Mouse (Mus musculus): ENCODE data around the gene Mink1. TPM values are rescaled to one million over a fixed set of nuclear protein-coding genes. Genes with fewer than 3 reads are reported as not detected.

Mink1 gene
- polyA plus RNA-seq, 1 experiment, result 322 TPM

GRCm38 (mm10) chr11:70626877-70627276, 64.2 kb downstream of the Mink1 start:
- DNase-seq (ENCODE audit: extremely low spot score in 1 of 2, low spot score in 1 of 2), result no peak

GRCm38 (mm10) chr11:70628431-70628830, 65.8 kb downstream of the Mink1 start:
- no peak for DNase-seq (ENCODE audit: extremely low spot score in 1 of 2, low spot score in 1 of 2)

GRCm38 (mm10) chr11:70629557-70629956, 66.9 kb downstream of the Mink1 start:
- no peak for DNase-seq (ENCODE audit: extremely low spot score in 1 of 2, low spot score in 1 of 2)

DNA sequence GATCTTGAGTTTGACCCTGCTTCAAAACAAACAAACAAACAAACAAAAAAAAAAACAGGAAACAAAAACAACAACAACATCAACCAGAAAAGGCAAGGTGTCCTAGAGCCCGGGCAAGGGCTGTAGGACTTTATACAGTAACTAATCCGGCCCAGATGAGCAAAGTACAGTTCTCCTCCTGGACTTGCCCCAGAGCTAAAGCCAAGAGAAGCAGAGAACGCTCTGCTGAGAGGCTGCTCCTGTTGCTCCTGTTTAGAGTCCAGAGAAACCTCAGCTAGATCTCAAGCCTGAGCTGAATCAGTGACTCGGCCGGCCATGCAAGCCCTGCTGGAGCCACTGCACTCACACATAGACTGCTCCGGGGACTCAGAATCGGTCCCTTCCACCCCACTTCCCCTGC, 67.4 kb downstream of the Mink1 start:
- no peak for DNase-seq (ENCODE audit: extremely low spot score in 1 of 2, low spot score in 1 of 2)

DNA sequence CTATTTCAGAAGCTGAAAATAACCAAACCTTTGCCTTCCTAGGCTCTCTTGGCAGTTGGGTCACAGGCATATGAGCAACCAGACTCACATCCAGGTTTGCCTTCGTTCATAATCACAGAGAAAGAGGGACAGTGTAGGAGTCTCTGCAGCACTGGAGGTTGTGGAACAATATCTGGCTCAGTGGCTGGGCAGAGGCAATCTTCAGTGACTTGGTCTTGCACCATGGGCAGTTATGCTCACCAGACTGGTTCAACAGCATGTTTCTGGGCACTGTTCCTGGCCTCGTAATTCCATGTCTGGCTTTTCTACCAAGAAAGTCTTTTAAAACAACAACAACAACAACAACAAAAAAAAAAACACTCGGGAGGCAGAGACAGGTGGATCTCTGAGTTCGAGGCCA, 72.9 kb downstream of the Mink1 start:
- DNase-seq (ENCODE audit: extremely low spot score in 1 of 2, low spot score in 1 of 2), result no peak

DNA sequence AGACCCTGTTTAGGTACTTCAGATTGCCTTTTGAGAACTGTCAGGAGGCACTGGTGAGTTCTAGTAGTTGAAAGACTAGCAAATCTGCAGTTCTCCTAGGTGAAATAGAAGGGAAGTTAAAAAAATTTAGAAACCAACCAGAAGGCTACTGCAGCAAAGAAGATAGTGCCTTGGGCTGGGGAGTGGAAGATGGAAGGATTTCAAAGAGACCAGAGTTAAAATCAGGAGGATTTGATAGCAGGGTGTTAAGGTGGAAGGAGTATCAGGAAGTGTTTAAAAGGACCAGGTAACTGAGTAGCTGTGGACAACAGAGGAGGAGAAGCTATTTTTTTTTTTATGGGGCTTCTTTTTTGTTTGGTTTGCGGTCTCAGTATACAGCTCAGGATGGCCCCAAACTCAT, 75.1 kb downstream of the Mink1 start:
- no peak for DNase-seq (ENCODE audit: extremely low spot score in 1 of 2, low spot score in 1 of 2)

DNA sequence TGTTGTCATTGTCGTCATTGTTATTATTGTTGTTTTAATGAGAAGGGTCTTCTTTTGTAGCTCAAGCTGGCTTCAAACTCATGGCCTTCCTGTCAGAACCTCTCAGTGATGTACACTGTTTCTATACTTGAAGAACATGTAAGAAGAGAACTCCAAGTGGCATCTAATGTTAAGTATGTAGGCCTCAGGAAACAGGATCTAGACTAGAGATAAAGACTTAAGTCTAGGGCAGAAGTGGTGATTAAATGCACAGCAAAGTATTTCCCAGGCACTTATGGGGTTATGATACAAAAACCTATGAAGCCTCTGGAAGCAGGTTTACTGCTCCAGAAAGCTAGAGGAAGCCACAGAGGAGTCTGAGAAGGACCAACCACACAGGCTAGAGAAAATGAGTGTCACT, 75.6 kb downstream of the Mink1 start:
- no peak for DNase-seq (ENCODE audit: extremely low spot score in 1 of 2, low spot score in 1 of 2)

GRCm38 (mm10) chr11:70638714-70639278, 76.1 kb downstream of the Mink1 start, which contains the start of gene Gp1ba:
TSS of gene Gp1ba (plus strand) at chr11:70639122.
- no peak for DNase-seq (ENCODE audit: extremely low spot score in 1 of 2, low spot score in 1 of 2)

DNA sequence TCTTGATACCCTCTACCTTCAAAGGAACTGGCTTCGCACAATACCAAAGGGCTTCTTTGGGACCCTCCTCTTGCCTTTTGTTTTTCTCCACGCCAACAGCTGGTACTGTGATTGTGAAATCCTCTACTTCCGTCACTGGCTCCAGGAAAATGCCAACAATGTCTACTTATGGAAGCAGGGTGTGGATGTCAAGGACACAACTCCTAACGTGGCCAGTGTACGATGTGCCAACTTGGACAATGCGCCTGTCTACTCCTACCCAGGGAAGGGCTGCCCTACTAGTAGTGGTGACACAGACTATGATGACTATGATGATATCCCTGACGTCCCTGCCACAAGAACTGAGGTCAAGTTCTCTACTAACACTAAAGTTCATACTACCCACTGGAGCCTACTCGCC, 77.3 kb downstream of the Mink1 start:
- no peak for DNase-seq (ENCODE audit: extremely low spot score in 1 of 2, low spot score in 1 of 2)

GRCm38 (mm10) chr11:70641241-70641640, 78.6 kb downstream of the Mink1 start:
- no peak for DNase-seq (ENCODE audit: extremely low spot score in 1 of 2, low spot score in 1 of 2)

DNA sequence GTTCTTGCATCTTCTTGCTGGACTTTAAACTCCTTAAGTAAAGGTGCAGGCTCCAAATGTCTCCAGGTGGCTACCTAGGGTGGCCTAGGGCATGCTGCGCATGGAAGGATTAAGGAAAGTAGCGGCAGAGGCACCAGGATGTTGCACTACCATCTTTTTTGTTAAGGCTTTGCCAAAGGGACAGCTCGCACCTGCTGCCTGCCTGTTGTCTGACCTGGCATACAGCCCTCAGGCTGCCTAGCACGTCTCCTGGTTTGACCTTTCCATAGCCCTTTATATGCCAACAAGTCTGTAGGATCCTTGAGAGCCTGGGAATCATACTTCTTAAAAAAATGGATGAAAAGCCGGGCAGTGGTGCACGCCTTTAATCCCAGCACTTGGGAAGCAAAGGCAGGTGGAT, 80.4 kb downstream of the Mink1 start:
- no peak for DNase-seq (ENCODE audit: extremely low spot score in 1 of 2, low spot score in 1 of 2)

GRCm38 (mm10) chr11:70644564-70645103, 82.0 kb downstream of the Mink1 start:
- no peak for DNase-seq (ENCODE audit: extremely low spot score in 1 of 2, low spot score in 1 of 2)

DNA sequence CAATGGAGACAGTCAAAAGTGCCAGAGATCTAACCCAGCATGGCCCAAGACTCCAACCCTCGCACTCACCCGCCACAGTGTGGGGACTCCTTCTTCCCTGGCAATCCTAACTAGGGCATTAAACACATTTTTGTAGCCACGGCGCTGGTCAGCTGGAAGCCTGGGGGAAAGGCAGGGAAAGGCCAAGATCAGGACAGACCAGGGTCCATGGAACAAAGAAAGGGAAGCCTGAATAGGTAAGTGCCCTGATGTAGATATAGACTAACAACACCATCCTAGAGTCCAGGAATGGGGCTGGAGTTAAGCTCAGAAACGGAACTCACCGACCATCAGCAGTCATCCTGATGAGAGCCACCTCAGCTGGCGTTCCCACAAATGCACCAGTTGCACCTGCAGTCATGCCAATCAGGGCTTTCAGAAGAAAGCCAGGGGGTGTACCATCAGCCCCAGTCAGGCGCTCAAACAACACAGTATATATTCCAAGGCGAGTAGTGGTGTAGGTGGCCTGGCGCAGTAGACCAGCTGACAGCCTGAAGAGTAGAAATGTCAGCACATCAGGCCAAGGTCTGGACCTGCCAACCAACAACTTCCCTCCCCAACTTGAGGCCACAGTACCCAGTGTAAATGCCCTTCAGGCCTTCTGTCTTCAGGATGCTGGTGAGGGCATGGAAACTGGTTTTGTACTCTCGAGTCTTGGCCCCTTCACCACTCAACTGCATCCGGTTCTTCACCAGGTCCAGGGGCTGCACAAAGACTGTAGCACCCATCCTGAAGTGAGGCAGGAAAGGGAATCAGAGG, 83.0 kb downstream of the Mink1 start:
- DNase-seq (ENCODE audit: extremely low spot score in 1 of 2, low spot score in 1 of 2), result no peak

- no peak for DNase-seq (ENCODE audit: extremely low spot score in 1 of 2, low spot score in 1 of 2)
Observed at GRCm38 (mm10) chr11:70646259-70646555, 83.5 kb downstream of the Mink1 start.

- peak; percentile 95 to 98 for DNase-seq (ENCODE audit: extremely low spot score in 1 of 2, low spot score in 1 of 2)
Observed at GRCm38 (mm10) chr11:70646691-70647650, 84.3 kb downstream of the Mink1 start, which contains the start of the genes Rnf167 and Slc25a11. TSS of gene Rnf167 (plus strand) at chr11:70647235. TSS of gene Slc25a11 (minus strand) at chr11:70647479.

DNA sequence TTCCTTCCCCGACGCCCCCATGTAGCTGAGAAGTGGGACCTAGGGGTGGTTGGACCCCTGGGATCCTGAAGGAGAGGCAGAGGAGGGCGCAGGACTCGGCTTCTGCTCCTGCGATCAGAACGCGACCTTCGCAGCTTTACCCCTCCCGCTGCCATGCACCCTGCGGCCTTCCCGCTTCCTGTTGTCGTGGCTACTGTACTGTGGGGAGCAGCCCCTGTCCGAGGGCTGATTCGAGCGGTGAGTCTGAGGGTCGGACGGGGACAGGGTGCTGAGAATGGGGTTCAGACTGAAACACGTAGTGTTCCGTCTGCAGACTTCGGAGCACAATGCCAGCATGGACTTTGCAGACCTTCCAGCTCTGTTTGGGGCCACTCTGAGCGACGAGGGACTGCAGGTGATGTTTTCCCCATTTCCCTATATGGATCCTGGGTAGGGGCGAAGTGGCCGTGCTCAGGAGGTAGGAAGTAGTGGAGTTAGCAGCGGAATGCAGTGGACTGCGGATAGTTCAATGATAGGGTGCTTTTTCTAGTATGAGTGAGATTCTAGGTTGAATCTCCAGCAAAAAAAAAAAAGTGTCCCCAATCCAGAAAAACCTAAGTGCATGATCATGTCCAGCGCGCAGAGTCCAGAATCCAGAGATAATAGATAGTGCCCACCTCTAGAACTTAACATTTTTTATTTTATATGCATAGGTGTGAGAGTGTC, 85.2 kb downstream of the Mink1 start:
- no peak for DNase-seq (ENCODE audit: extremely low spot score in 1 of 2, low spot score in 1 of 2)

DNA sequence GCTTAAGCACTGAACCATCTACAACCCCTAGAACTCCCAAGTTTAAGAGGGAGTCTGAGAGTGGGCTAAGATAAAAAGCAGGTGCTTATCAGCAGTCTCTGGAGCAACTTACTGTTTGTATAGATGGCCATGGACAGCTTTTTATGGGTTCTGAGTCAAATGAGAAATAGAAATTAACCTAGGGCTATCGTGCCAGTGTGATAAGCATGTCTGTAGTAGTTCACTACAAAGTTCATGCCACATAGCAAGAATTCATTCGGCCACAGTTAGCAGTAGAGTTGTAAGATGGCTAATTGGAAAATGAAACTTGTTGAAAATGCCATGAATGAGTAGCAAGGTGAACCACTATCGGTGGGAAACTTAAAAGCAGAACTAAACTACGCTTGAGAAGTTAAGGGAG, 85.8 kb downstream of the Mink1 start:
- no peak for DNase-seq (ENCODE audit: extremely low spot score in 1 of 2, low spot score in 1 of 2)

DNA sequence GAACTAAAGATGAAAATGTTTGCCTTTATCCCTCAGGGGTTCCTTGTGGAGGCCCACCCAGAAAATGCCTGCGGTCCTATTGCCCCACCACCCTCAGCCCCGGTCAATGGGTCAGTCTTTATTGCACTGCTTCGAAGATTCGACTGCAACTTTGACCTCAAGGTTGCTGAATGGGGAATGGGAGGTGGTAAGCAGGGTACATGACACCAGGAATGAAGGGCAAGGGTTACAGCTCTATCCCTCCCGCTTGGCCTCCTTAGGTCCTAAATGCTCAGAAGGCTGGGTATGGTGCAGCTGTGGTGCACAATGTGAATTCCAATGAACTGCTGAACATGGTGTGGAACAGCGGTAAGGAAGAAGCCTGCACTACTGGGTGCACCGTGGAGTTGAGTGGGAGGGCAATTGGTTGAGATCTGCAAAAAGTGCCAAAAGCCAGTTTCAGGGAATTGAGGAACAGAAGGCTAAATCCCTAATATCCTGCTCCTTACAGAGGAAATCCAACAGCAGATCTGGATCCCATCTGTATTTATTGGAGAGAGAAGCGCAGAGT, 86.6 kb downstream of the Mink1 start:
- DNase-seq (ENCODE audit: extremely low spot score in 1 of 2, low spot score in 1 of 2), result no peak

- DNase-seq (ENCODE audit: extremely low spot score in 1 of 2, low spot score in 1 of 2), result no peak
Observed at GRCm38 (mm10) chr11:70650322-70651175, 87.9 kb downstream of the Mink1 start.
